ENCODE assay signal across 11 mouse cellular contexts in genomic region chr10:75790773-75791172, GRCm38 (mm10). TPM values are rescaled to one million over a fixed set of nuclear protein-coding genes. Genes with fewer than 3 reads are reported as not detected.
A peak's percentile ranks its signal among the peaks of the same experiment; 100 is the strongest.
DNase-seq lines count a peak whose midpoint lies in the region; ATAC-seq and TF ChIP-seq lines count a peak whose summit lies in the region.
"Had no signal": no experiment of that assay in that cellular context is flagged by ENCODE, and none has a peak within 500 bp of the region (broad histone marks: within the 10 kb centered on the region; RNA-seq: fewer than 3 reads in every experiment).

No protein-coding gene starts in this region.

- 23% methylated on average over 7 of the region's 7 CpGs for WGBS in heart, postnatal 0 days
- WGBS in thymus, adult 2 months, result 20% methylated on average over 7 of the region's 7 CpGs
- 19% methylated on average over 7 of the region's 7 CpGs for WGBS in liver, embryonic 13.5 days (ENCODE audit: insufficient replicate concordance)
- WGBS in neural tube, embryonic 15.5 days, result 21% methylated on average over 7 of the region's 7 CpGs

- no peaks in the 10 kb centered on the region for H3K36me3 ChIP-seq in heart, postnatal 0 days (replicated peaks; ENCODE audit: control insufficient read depth, insufficient read depth, low read length)
- no peaks in the 10 kb centered on the region for H3K36me3 ChIP-seq in thymus, adult 2 months (ENCODE audit: control insufficient read depth, insufficient read depth, low read length)
- no peaks in the 10 kb centered on the region for H3K36me3 ChIP-seq in liver, embryonic 13.5 days
- no peaks in the 10 kb centered on the region for H3K36me3 ChIP-seq in neural tube, embryonic 15.5 days
- H3K36me3 ChIP-seq: midbrain, embryonic 12.5 days had no signal

- ATAC-seq in heart, postnatal 0 days (ENCODE audit: insufficient read depth, low read depth), result no peak
- ATAC-seq in liver, embryonic 13.5 days (ENCODE audit: low read depth), result no peak
- no peak for ATAC-seq in neural tube, embryonic 15.5 days (ENCODE audit: low FRiP score)

- TF ChIP-seq POLR2A in thymus, adult 2 months (IDR thresholded peaks at IDR 0.05; ENCODE audit: control insufficient read depth, extremely low read depth, insufficient read depth, low read length, poor library complexity), result no peak

- no peaks in the 10 kb centered on the region for H3K27me3 ChIP-seq in heart, postnatal 0 days (ENCODE audit: control insufficient read depth, insufficient read depth, low read length)
- no peaks in the 10 kb centered on the region for H3K27me3 ChIP-seq in thymus, adult 2 months (ENCODE audit: control insufficient read depth, insufficient read depth, low read length)
- H3K27me3 ChIP-seq in liver, embryonic 13.5 days, result no peaks in the 10 kb centered on the region
- no peaks in the 10 kb centered on the region for H3K27me3 ChIP-seq in neural tube, embryonic 15.5 days (replicated peaks)

- no peaks in the 10 kb centered on the region for H3K4me1 ChIP-seq in heart, postnatal 0 days (ENCODE audit: control insufficient read depth, insufficient read depth)
- no peaks in the 10 kb centered on the region for H3K4me1 ChIP-seq in thymus, adult 2 months (replicated peaks; ENCODE audit: control insufficient read depth, insufficient read depth, low read length)
- peaks cover 8% of the 10 kb centered on the region; the same call in 1 of the 2 replicates for H3K4me1 ChIP-seq in liver, embryonic 13.5 days (replicated peaks)
- H3K4me1 ChIP-seq in neural tube, embryonic 15.5 days, result peaks cover 9% of the 10 kb centered on the region; the same call in 1 of the 2 replicates

- intact Hi-C loops in heart, postnatal 25 days (cut with DNase I), result no loop called here

- no peak overlapping the region for H3K4me2 ChIP-seq in heart, postnatal 0 days (ENCODE audit: low read depth, low read length)
- no peak overlapping the region for H3K4me2 ChIP-seq in liver, embryonic 13.5 days
- H3K4me2 ChIP-seq in neural tube, embryonic 15.5 days, result no peak overlapping the region
- H3K4me2 ChIP-seq: midbrain, embryonic 12.5 days had no signal

- no peak overlapping the region for H3K4me3 ChIP-seq in heart, postnatal 0 days (ENCODE audit: low read depth, low read length)
- H3K4me3 ChIP-seq in thymus, adult 2 months (ENCODE audit: control insufficient read depth, insufficient read depth, low read length), result no peak overlapping the region
- H3K4me3 ChIP-seq in liver, embryonic 13.5 days (replicated peaks), result no peak overlapping the region
- no peak overlapping the region for H3K4me3 ChIP-seq in neural tube, embryonic 15.5 days (replicated peaks)
- H3K4me3 ChIP-seq: midbrain, embryonic 12.5 days had no signal

- TF ChIP-seq CTCF in heart, postnatal 0 days (IDR thresholded peaks at IDR 0.05; ENCODE audit: low read depth), result peak; percentile 42
- TF ChIP-seq CTCF in thymus, adult 2 months (IDR thresholded peaks at IDR 0.05; ENCODE audit: borderline replicate concordance, control insufficient read depth, extremely low read depth, insufficient read depth, low read length, poor library complexity), result no peak

- H3K27ac ChIP-seq in heart, postnatal 0 days (ENCODE audit: low read depth), result no peak overlapping the region
- no peak overlapping the region for H3K27ac ChIP-seq in thymus, adult 2 months (ENCODE audit: control insufficient read depth, insufficient read depth, low read length)
- H3K27ac ChIP-seq in liver, embryonic 13.5 days, result peak overlapping the region; percentile 72; the same call in 1 of the 2 replicates
- H3K27ac ChIP-seq in neural tube, embryonic 15.5 days (replicated peaks), result no peak overlapping the region
- H3K27ac ChIP-seq: midbrain, embryonic 12.5 days had no signal

- H3K9ac ChIP-seq in heart, postnatal 0 days (replicated peaks; ENCODE audit: low read depth, low read length), result no peak overlapping the region
- no peak overlapping the region for H3K9ac ChIP-seq in liver, embryonic 13.5 days
- H3K9ac ChIP-seq in neural tube, embryonic 15.5 days (replicated peaks), result no peak overlapping the region
- H3K9ac ChIP-seq: midbrain, embryonic 12.5 days had no signal

- TF ChIP-seq EP300 in heart, postnatal 0 days (IDR thresholded peaks at IDR 0.05; ENCODE audit: low read depth), result no peak

- DNase-seq in heart, postnatal 0 days (ENCODE audit: low spot score), result no peak
- DNase-seq in heart, postnatal 25 days (ENCODE audit: low spot score), result no peak
- peak; percentile 28 for DNase-seq in thymus, adult 2 months
- no peak for DNase-seq in thymus, adult 18-20 months
- DNase-seq in liver, embryonic 13.5 days, result no peak
- no peak for DNase-seq in cerebellum, adult 18-20 months
- no peak for DNase-seq in adrenal gland, adult (ENCODE audit: inconsistent age in 2 of 2, low spot score in 1 of 2)

- H3K9me3 ChIP-seq in heart, postnatal 0 days (replicated peaks; ENCODE audit: control insufficient read depth, low read length), result no peaks in the 10 kb centered on the region
- no peaks in the 10 kb centered on the region for H3K9me3 ChIP-seq in liver, embryonic 13.5 days (replicated peaks)
- H3K9me3 ChIP-seq in neural tube, embryonic 15.5 days (replicated peaks), result no peaks in the 10 kb centered on the region
- H3K9me3 ChIP-seq: midbrain, embryonic 12.5 days had no signal

RNA-seq across cellular contexts. Expression of gene Gstt1, which starts 7.6 kb away (rescaled TPM):
- 12.9 and 20.0 TPM in 2 replicates for total RNA-seq in heart, postnatal 0 days (2014; rRNA removed; ENCODE audit: low replicate concordance)
- polyA plus RNA-seq in heart, postnatal 0 days (2015; fragmentation: Nextera tagmentation; extraction: Ambion mirVana), result 7.6 and 10.1 TPM in 2 replicates
- total RNA-seq in heart, postnatal 25 days (2021), result 10 to 100 TPM; 12.2 to 13.4 TPM
- polyA plus RNA-seq in thymus, adult 2 months (2012; rRNA removed), result 15.4 and 19.2 TPM in 2 replicates
- polyA plus RNA-seq in liver, embryonic 13.5 days (2015; fragmentation: Nextera tagmentation; extraction: Ambion mirVana), result 49.2 and 50.2 TPM in 2 replicates
- 9.6 and 13.8 TPM in 2 replicates for polyA plus RNA-seq in neural tube, embryonic 15.5 days (2015; fragmentation: Nextera tagmentation; extraction: Ambion mirVana)

RNA-seq across cellular contexts. Expression of gene Gstt3, which starts 9.6 kb away (rescaled TPM):
- total RNA-seq in heart, postnatal 0 days (2014; rRNA removed; ENCODE audit: low replicate concordance), result 3.2 and 4.1 TPM in 2 replicates
- polyA plus RNA-seq in heart, postnatal 0 days (2015; fragmentation: Nextera tagmentation; extraction: Ambion mirVana), result 2.1 and 3.1 TPM in 2 replicates
- total RNA-seq in heart, postnatal 25 days (2021), result 1 to 10 TPM; 3.1 to 3.3 TPM
- 7.7 and 8.6 TPM in 2 replicates for polyA plus RNA-seq in thymus, adult 2 months (2012; rRNA removed)
- 8.0 and 10.3 TPM in 2 replicates for polyA plus RNA-seq in liver, embryonic 13.5 days (2015; fragmentation: Nextera tagmentation; extraction: Ambion mirVana)
- polyA plus RNA-seq in neural tube, embryonic 15.5 days (2015; fragmentation: Nextera tagmentation; extraction: Ambion mirVana), result 1.3 and 5.3 TPM in 2 replicates

RNA-seq across cellular contexts. Expression of gene Gm20441, which starts 10.0 kb away (rescaled TPM):
- not detected in 2 replicates for total RNA-seq in heart, postnatal 0 days (2014; rRNA removed; ENCODE audit: low replicate concordance)
- not detected in 2 replicates for polyA plus RNA-seq in heart, postnatal 0 days (2015; fragmentation: Nextera tagmentation; extraction: Ambion mirVana)
- under 1 TPM in 1 of 2 experiments, not detected in 1; 0.44 TPM for total RNA-seq in heart, postnatal 25 days (2021)
- not detected in 2 replicates for polyA plus RNA-seq in thymus, adult 2 months (2012; rRNA removed)
- not detected in 2 replicates for polyA plus RNA-seq in liver, embryonic 13.5 days (2015; fragmentation: Nextera tagmentation; extraction: Ambion mirVana)
- polyA plus RNA-seq in neural tube, embryonic 15.5 days (2015; fragmentation: Nextera tagmentation; extraction: Ambion mirVana), result 0.29 TPM in 1 of 2 replicates, not detected in the other
- total RNA-seq: layer of hippocampus, postnatal 25 days had no signal
- polyA plus RNA-seq: heart, embryonic 14.5 days; midbrain, embryonic 12.5 days had no signal

RNA-seq across cellular contexts. Expression of gene Ddt, which starts 17.6 kb away (rescaled TPM):
- total RNA-seq in heart, postnatal 0 days (2014; rRNA removed; ENCODE audit: low replicate concordance), result 66.7 and 83.0 TPM in 2 replicates
- polyA plus RNA-seq in heart, postnatal 0 days (2015; fragmentation: Nextera tagmentation; extraction: Ambion mirVana), result 82.1 and 84.8 TPM in 2 replicates
- total RNA-seq in heart, postnatal 25 days (2021), result 100 to 1,000 TPM in 1 of 2 experiments, 10 to 100 TPM in 1; 93.7 to 102 TPM
- 66.8 and 77.3 TPM in 2 replicates for polyA plus RNA-seq in thymus, adult 2 months (2012; rRNA removed)
- polyA plus RNA-seq in liver, embryonic 13.5 days (2015; fragmentation: Nextera tagmentation; extraction: Ambion mirVana), result 180 and 186 TPM in 2 replicates
- 91.4 and 101 TPM in 2 replicates for polyA plus RNA-seq in neural tube, embryonic 15.5 days (2015; fragmentation: Nextera tagmentation; extraction: Ambion mirVana)

RNA-seq across cellular contexts. Expression of gene Cabin1, which starts 26.6 kb away (rescaled TPM):
- 44.1 and 194 TPM in 2 replicates for total RNA-seq in heart, postnatal 0 days (2014; rRNA removed; ENCODE audit: low replicate concordance)
- polyA plus RNA-seq in heart, postnatal 0 days (2015; fragmentation: Nextera tagmentation; extraction: Ambion mirVana), result 13.8 and 14.0 TPM in 2 replicates
- 10 to 100 TPM; 19.6 to 22.6 TPM for total RNA-seq in heart, postnatal 25 days (2021)
- 82.3 and 89.2 TPM in 2 replicates for polyA plus RNA-seq in thymus, adult 2 months (2012; rRNA removed)
- 15.4 and 16.6 TPM in 2 replicates for polyA plus RNA-seq in liver, embryonic 13.5 days (2015; fragmentation: Nextera tagmentation; extraction: Ambion mirVana)
- polyA plus RNA-seq in neural tube, embryonic 15.5 days (2015; fragmentation: Nextera tagmentation; extraction: Ambion mirVana), result 32.9 and 35.8 TPM in 2 replicates
